Mouse (Mus musculus) cerebellum, adult 2 months (tissue): ENCODE results near the gene Dhfr. TPM values are rescaled to one million over a fixed set of nuclear protein-coding genes. Genes with fewer than 3 reads are reported as not detected.

ENCODE experiments used
- DNase-seq, 2 experiments: peaks; one replicate each; pipeline ENCODE4 v3.0.0; 2021
- H3K27ac ChIP-seq: fragments of 200-500 bp; 2 replicates; pipeline ENCODE4 v1.5.1; 2012; ENCODE audit warnings: low read length, control low read depth, inconsistent platforms; ENCODE audit not compliant: insufficient read depth
- H3K27me3 ChIP-seq: fragments of 200-500 bp; 2 replicates; pipeline ENCODE4 v1.6.1; 2012; ENCODE audit warnings: inconsistent platforms, mild to moderate bottlenecking, low read length, moderate library complexity; ENCODE audit not compliant: control insufficient read depth, insufficient read depth
- H3K4me1 ChIP-seq: fragments of 200-500 bp; 2 replicates; pipeline ENCODE4 v1.6.1; 2011; ENCODE audit warnings: low read length; ENCODE audit not compliant: control insufficient read depth, insufficient read depth
- H3K4me3 ChIP-seq: fragments of 200-500 bp; replicated peaks from 2 replicates; pipeline ENCODE3; 2011; ENCODE audit warnings: mild to moderate bottlenecking, low read depth, low read length, control low read depth; ENCODE audit not compliant: insufficient read depth
- CTCF ChIP-seq: fragments of 200-500 bp; IDR thresholded peaks from 2 replicates; pipeline ENCODE4 v1.5.1; 2011; ENCODE audit warnings: low read depth, mild to moderate bottlenecking, control low read depth, low read length, moderate library complexity, borderline replicate concordance; ENCODE audit not compliant: insufficient read depth
- POLR2A ChIP-seq: fragments of 200-500 bp; IDR thresholded peaks from 2 replicates; pipeline ENCODE4 v1.6.1; 2011; ENCODE audit warnings: low read length, control low read depth, borderline replicate concordance; ENCODE audit not compliant: insufficient read depth
- WGBS: fragments of 180-500 bp; shearing (Covaris S2); methylation state at CpG from one replicate; pipeline ENCODE4 v1.1.7; 2018; 5-methylcytosine and 5-hydroxymethylcytosine counted together
- polyA plus RNA-seq: library from polyadenylated mRNA; depleted of rRNA; stranded (reverse); fragments of >200 nt; gene quantifications from 2 replicates; pipeline ENCODE4 v1.2.3, GENCODE M21; 2012; rRNA removed

The Dhfr gene
- polyA plus RNA-seq, 1 experiment = 2.8 TPM

GRCm38 (mm10) chr13:92426294-92427051 lies 71.9 kb downstream of the Dhfr start:
- Histone ChIP-seq H3K27me3 (no peaks in the 10 kb centered on the region), H3K4me3 (peak overlapping the region; percentile 55), H3K27ac (no peak overlapping the region), H3K4me1 (peaks cover 2% of the 10 kb centered on the region)
- TF ChIP-seq CTCF = no peak
- TF ChIP-seq POLR2A = no peak
- peak; percentile 61 to 66 for DNase-seq
- WGBS = under 1% methylated on average over 92 of the region's 92 CpGs

- Histone ChIP-seq H3K27ac (no peak overlapping the region), H3K4me1 (peaks cover 2% of the 10 kb centered on the region), H3K27me3 (no peaks in the 10 kb centered on the region), H3K4me3 (no peak overlapping the region)
- WGBS = 57% methylated on average over 4 of the region's 4 CpGs
- TF ChIP-seq POLR2A (no peak), CTCF (no peak)
- DNase-seq = peak; percentile 19 to 26
Observed at GRCm38 (mm10) chr13:92427351-92427855, 72.9 kb downstream of the Dhfr start.

Other genes with a start within 250 kb of the Dhfr start
- gene Rasgrf2, start 223.1 kb upstream of the Dhfr start, polyA plus RNA-seq = 16.3 and 19.7 TPM in 2 replicates
- gene Gm20379, start 48.7 kb upstream of the Dhfr start, polyA plus RNA-seq = not detected in 2 replicates
- gene Msh3, start 277 bp downstream of the Dhfr start, polyA plus RNA-seq = 23.7 and 25.1 TPM in 2 replicates
- 22.4 and 23.9 TPM in 2 replicates for gene Ankrd34b, start 71.2 kb downstream of the Dhfr start, polyA plus RNA-seq
- gene Fam151b, start 129.3 kb downstream of the Dhfr start, polyA plus RNA-seq = 7.4 and 8.0 TPM in 2 replicates
- gene Zfyve16, start 176.1 kb downstream of the Dhfr start, polyA plus RNA-seq = 13.6 and 15.0 TPM in 2 replicates
- not detected in 2 replicates for gene Spz1, start 221.4 kb downstream of the Dhfr start, polyA plus RNA-seq